Mouse (Mus musculus) liver, embryonic 14.5 days (tissue): ENCODE results near the gene Hoxb5.

Source experiments
- CTCF ChIP-seq: IDR thresholded peaks from 2 replicates; pipeline ENCODE4 v1.5.1; 2016; ENCODE audit warnings: antibody characterized with exemption, low read depth, control low read depth
- EP300 ChIP-seq: IDR thresholded peaks from 2 replicates; pipeline ENCODE4 v1.6.1; 2016; ENCODE audit warnings: antibody characterized with exemption, low read depth

DNA sequence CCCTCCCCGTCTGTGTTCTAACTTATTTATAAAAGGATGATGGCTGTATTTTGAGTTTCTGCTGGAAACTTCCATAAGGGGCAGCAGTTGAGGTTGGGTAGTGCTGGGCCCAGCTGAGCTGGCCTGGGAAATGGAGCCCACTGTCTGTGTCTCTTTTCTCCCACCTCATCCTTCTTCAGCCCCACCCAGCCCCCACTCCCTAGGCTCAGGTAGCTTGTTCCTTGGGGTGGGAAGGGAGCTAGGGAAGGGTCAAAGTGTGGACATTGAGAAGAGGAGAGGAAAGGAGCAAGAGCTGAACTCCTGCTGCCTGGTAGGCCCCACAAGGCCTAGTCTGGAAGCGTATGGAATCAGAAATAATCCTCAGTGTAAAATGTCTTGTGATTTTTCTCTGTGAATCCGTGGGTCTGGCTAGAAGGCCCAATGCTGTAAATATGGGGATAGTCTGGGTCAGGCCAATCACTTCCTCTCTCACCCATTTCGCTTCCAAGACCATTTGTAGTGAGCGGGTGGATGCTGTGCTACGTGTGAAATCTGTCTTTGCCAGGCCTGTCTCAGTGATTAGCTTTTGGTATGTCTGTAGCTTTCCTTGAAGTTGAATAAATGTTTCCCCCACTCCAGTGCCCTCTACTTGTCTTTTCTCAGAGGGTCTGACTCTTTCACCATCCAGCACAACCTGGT is 2.5 kb downstream of the Hoxb5 start:
- TF ChIP-seq CTCF (no peak), EP300 (no peak)
